Mouse (Mus musculus) midbrain, postnatal 0 days (tissue): ENCODE measurements at regions not wholly inside any gene's neighbourhood (a gene's known extent, or its start where the extent isn't known, plus 50 kb on each side); places are given as distances from the start of the nearest gene placed in this dataset.

Experiments
- ATAC-seq: fragments of 200-750 bp; cut with Nextera tagmentation; 2 replicates; pipeline ENCODE4 v1.8.0; 2017; ENCODE audit warnings: moderate number of reproducible peaks, mild to moderate bottlenecking, moderate TSS enrichment, moderate library complexity; ENCODE audit not compliant: low FRiP score
- DNase-seq: peaks from one replicate; pipeline ENCODE4 v3.0.0-alpha.2; 2015; ENCODE audit warnings: low spot score
- H3K27ac ChIP-seq: fragments of 300-500 bp; sonication (generic); 2 replicates; pipeline ENCODE4 v1.5.1; 2014; ENCODE audit warnings: low read depth, mild to moderate bottlenecking, low read length, mixed read lengths
- H3K27me3 ChIP-seq: fragments of 300-500 bp; sonication (generic); 2 replicates; pipeline ENCODE4 v1.6.1; 2014; ENCODE audit warnings: low read length, control low read depth, mixed read lengths; ENCODE audit not compliant: insufficient read depth
- H3K36me3 ChIP-seq: fragments of 300-500 bp; sonication (generic); 2 replicates; pipeline ENCODE4 v1.6.1; 2014; ENCODE audit warnings: low read length, control low read depth, mixed read lengths; ENCODE audit not compliant: insufficient read depth
- H3K4me1 ChIP-seq: fragments of 300-500 bp; sonication (generic); 2 replicates; pipeline ENCODE4 v1.6.1; 2014; ENCODE audit warnings: mild to moderate bottlenecking, control low read depth, antibody characterized with exemption, low read length, mixed read lengths; ENCODE audit not compliant: insufficient read depth
- H3K4me2 ChIP-seq: fragments of 300-500 bp; sonication (generic); 2 replicates; pipeline ENCODE4 v1.6.1; 2014; ENCODE audit warnings: low read depth, mild to moderate bottlenecking, low read length, mixed read lengths; ENCODE audit not compliant: poor library complexity, severe bottlenecking
- H3K4me3 ChIP-seq: fragments of 300-500 bp; sonication (generic); 2 replicates; pipeline ENCODE4 v1.5.1; 2014; ENCODE audit warnings: low read depth, mild to moderate bottlenecking, low read length, moderate library complexity
- H3K9ac ChIP-seq: fragments of 300-500 bp; sonication (generic); replicated peaks from 2 replicates; pipeline ENCODE4 v1.6.1; 2014; ENCODE audit warnings: mild to moderate bottlenecking, low read length, moderate library complexity, mixed read lengths; ENCODE audit not compliant: poor library complexity, severe bottlenecking
- H3K9me3 ChIP-seq: fragments of 300-500 bp; sonication (generic); 2 replicates; pipeline ENCODE4 v1.6.1; 2016; ENCODE audit warnings: low read length, control low read depth
- CTCF ChIP-seq: IDR thresholded peaks from 2 replicates; pipeline ENCODE4 v1.5.1; 2016; ENCODE audit warnings: antibody characterized with exemption, mild to moderate bottlenecking
- WGBS: fragments of 180-500 bp; shearing (Covaris S2); extraction: QIAGEN DNeasy Blood & Tissue Kit; methylation state at CpG from one replicate; pipeline ENCODE4 v1.1.7; 2014; 5-methylcytosine and 5-hydroxymethylcytosine counted together

GRCm38 (mm10) chr5:29116942-29117341, 78.8 kb upstream of the Rnf32 start:
- no peaks in the 10 kb centered on the region for H3K9me3 ChIP-seq
- 64% methylated on average over 2 of the region's 2 CpGs for WGBS
- no peak overlapping the region for H3K9ac ChIP-seq
- ATAC-seq (no peak), DNase-seq (no peak)
- H3K27me3 ChIP-seq = no peaks in the 10 kb centered on the region
- no peaks in the 10 kb centered on the region for H3K36me3 ChIP-seq
- no peaks in the 10 kb centered on the region for H3K4me1 ChIP-seq
- H3K4me3 ChIP-seq = no peak overlapping the region
- no peak for TF ChIP-seq CTCF
- H3K27ac ChIP-seq = no peak overlapping the region
- H3K4me2 ChIP-seq = no peak overlapping the region

- no peak for ATAC-seq
- no peak for TF ChIP-seq CTCF
Measured at GRCm38 (mm10) chr5:29112531-29112930, 83.3 kb upstream of the Rnf32 start.

GRCm38 (mm10) chr5:29107276-29107675, 88.5 kb upstream of the Rnf32 start:
- no peak for TF ChIP-seq CTCF
- Histone ChIP-seq H3K4me1 (no peaks in the 10 kb centered on the region), H3K36me3 (no peaks in the 10 kb centered on the region)

More at GRCm38 (mm10) chr5:29112531-29112930, 83.3 kb upstream of the Rnf32 start:
- no peak overlapping the region for H3K4me3 ChIP-seq
- no peak overlapping the region for H3K27ac ChIP-seq
- no peak for DNase-seq
- H3K4me1 ChIP-seq = no peaks in the 10 kb centered on the region
- H3K9ac ChIP-seq = no peak overlapping the region
- no peaks in the 10 kb centered on the region for H3K27me3 ChIP-seq
- no peak overlapping the region for H3K4me2 ChIP-seq
- no peaks in the 10 kb centered on the region for H3K36me3 ChIP-seq
- no peaks in the 10 kb centered on the region for H3K9me3 ChIP-seq

DNA sequence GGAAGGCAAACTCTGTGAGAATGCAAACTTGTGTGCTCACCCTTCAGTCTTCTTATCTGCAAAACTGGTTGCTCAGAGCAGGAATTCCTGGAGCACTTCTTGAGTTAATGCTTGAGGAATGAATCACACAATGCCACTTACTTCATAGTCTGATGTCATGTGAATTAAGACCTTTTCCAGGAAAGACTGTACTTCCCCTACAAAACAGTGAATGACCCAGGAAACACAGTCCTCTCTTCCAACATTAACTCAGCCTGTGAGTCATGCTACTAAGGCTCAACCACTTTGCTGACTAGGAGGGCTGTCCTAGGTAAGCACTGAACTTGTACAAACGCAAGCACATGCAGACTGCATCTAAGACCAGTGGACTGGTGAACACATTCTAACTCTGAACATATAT, 112.5 kb upstream of the Rnf32 start:
- 98% methylated on average over 1 of the region's 1 CpGs for WGBS
- no peak for ATAC-seq

More at GRCm38 (mm10) chr5:29107276-29107675, 88.5 kb upstream of the Rnf32 start:
- no peak overlapping the region for H3K27ac ChIP-seq
- H3K9me3 ChIP-seq = no peaks in the 10 kb centered on the region
- H3K27me3 ChIP-seq = no peaks in the 10 kb centered on the region
- ATAC-seq (no peak), DNase-seq (no peak)
- H3K4me3 ChIP-seq = no peak overlapping the region
- no peak overlapping the region for H3K9ac ChIP-seq
- H3K4me2 ChIP-seq = no peak overlapping the region

GRCm38 (mm10) chr5:29054393-29054792, 141.4 kb upstream of the Rnf32 start:
- 85% methylated on average over 1 of the region's 1 CpGs for WGBS
- no peak for TF ChIP-seq CTCF
- Histone ChIP-seq H3K9ac (no peak overlapping the region), H3K27ac (no peak overlapping the region), H3K4me3 (no peak overlapping the region), H3K4me2 (no peak overlapping the region), H3K9me3 (no peaks in the 10 kb centered on the region), H3K4me1 (no peaks in the 10 kb centered on the region), H3K27me3 (no peaks in the 10 kb centered on the region), H3K36me3 (no peaks in the 10 kb centered on the region)
- DNase-seq = no peak
- ATAC-seq = no peak

More for the DNA sequence above, 112.5 kb upstream of the Rnf32 start:
- no peak overlapping the region for H3K4me2 ChIP-seq
- no peak overlapping the region for H3K9ac ChIP-seq
- H3K27me3 ChIP-seq = no peaks in the 10 kb centered on the region
- no peak for TF ChIP-seq CTCF
- H3K9me3 ChIP-seq = no peaks in the 10 kb centered on the region
- no peak for DNase-seq
- H3K27ac ChIP-seq = no peak overlapping the region
- no peak overlapping the region for H3K4me3 ChIP-seq
- no peaks in the 10 kb centered on the region for H3K4me1 ChIP-seq
- no peaks in the 10 kb centered on the region for H3K36me3 ChIP-seq

GRCm38 (mm10) chr5:29036636-29037035, 159.2 kb upstream of the Rnf32 start:
- Histone ChIP-seq H3K36me3 (no peaks in the 10 kb centered on the region), H3K4me1 (no peaks in the 10 kb centered on the region), H3K9me3 (no peaks in the 10 kb centered on the region), H3K27ac (no peak overlapping the region), H3K4me2 (no peak overlapping the region), H3K27me3 (no peaks in the 10 kb centered on the region), H3K4me3 (no peak overlapping the region), H3K9ac (no peak overlapping the region)
- ATAC-seq (no peak), DNase-seq (peak; percentile 71)
- 73% methylated on average over 20 of the region's 20 CpGs for WGBS
- TF ChIP-seq CTCF = peak; percentile 78
